Mouse (Mus musculus) thymus, adult 2 months (tissue): ENCODE measurements around the gene Zfp420. TPM values are rescaled to one million over a fixed set of nuclear protein-coding genes. Genes with fewer than 3 reads are reported as not detected.
A peak's percentile ranks its signal among the peaks of the same experiment; 100 is the strongest.

ENCODE experiments used
- DNase-seq: peaks from one replicate; pipeline ENCODE4 v3.0.0; 2021
- H3K27ac ChIP-seq: fragments of 200-500 bp; 2 replicates; pipeline ENCODE4 v1.5.1; 2012; ENCODE audit warnings: low read length, control low read depth; ENCODE audit not compliant: control insufficient read depth, insufficient read depth
- H3K27me3 ChIP-seq: fragments of 200-500 bp; 2 replicates; pipeline ENCODE4 v1.6.1; 2012; ENCODE audit warnings: mild to moderate bottlenecking, low read length, moderate library complexity, mixed read lengths; ENCODE audit not compliant: control insufficient read depth, insufficient read depth
- H3K36me3 ChIP-seq: fragments of 200-500 bp; 2 replicates; pipeline ENCODE4 v1.6.1; 2012; ENCODE audit warnings: mild to moderate bottlenecking, low read length, moderate library complexity; ENCODE audit not compliant: control insufficient read depth, insufficient read depth
- H3K4me1 ChIP-seq: fragments of 200-500 bp; replicated peaks from 2 replicates; pipeline ENCODE4 v1.6.1; 2012; ENCODE audit warnings: low read length; ENCODE audit not compliant: control insufficient read depth, insufficient read depth
- H3K4me3 ChIP-seq: fragments of 200-500 bp; 2 replicates; pipeline ENCODE4 v1.5.1; 2012; ENCODE audit warnings: mild to moderate bottlenecking, low read length, control low read depth, moderate library complexity; ENCODE audit not compliant: control insufficient read depth, insufficient read depth
- CTCF ChIP-seq: fragments of 200-500 bp; IDR thresholded peaks from 2 replicates; pipeline ENCODE4 v1.5.1; 2012; ENCODE audit warnings: mild to moderate bottlenecking, control low read depth, low read length, moderate library complexity, borderline replicate concordance; ENCODE audit not compliant: control insufficient read depth, poor library complexity, insufficient read depth; ENCODE audit errors: extremely low read depth
- POLR2A ChIP-seq: fragments of 200-500 bp; IDR thresholded peaks from 2 replicates; pipeline ENCODE4 v1.6.1; 2012; ENCODE audit warnings: mild to moderate bottlenecking, low read length, control low read depth, moderate library complexity; ENCODE audit not compliant: control insufficient read depth, poor library complexity, insufficient read depth; ENCODE audit errors: extremely low read depth
- WGBS: fragments of 180-500 bp; shearing (Covaris S2); methylation state at CpG from one replicate; pipeline ENCODE4 v1.1.7; 2018; 5-methylcytosine and 5-hydroxymethylcytosine counted together
- polyA plus RNA-seq: library from polyadenylated mRNA; depleted of rRNA; stranded (reverse); fragments of >200 nt; gene quantifications from 2 replicates; pipeline ENCODE4 v1.2.3, GENCODE M21; 2012; rRNA removed

The Zfp420 gene
- 1.3 and 1.5 TPM in 2 replicates for polyA plus RNA-seq

- Histone ChIP-seq H3K4me1 (no peaks in the 10 kb centered on the region), H3K27ac (peak within 1 kb of the TSS; percentile 25; the same call in 1 of the 2 replicates), H3K36me3 (no peaks in the 10 kb centered on the region), H3K4me3 (peak within 1 kb of the TSS; percentile 52), H3K27me3 (no peaks in the 10 kb centered on the region)
- TF ChIP-seq CTCF: 0 out of 2 replicates have a peak, but pooled peaks have one; percentile 14
- TF ChIP-seq POLR2A: 0 out of 2 replicates have a peak, but pooled peaks have one; percentile 43
- WGBS: 4% methylated on average over 32 of the region's 32 CpGs
- peak; percentile 84 for DNase-seq
Measured at GRCm38 (mm10) chr7:29859532-29860517, at the start of gene Zfp420. Gene Zfp420 (plus strand): TSS chr7:29859979.

GRCm38 (mm10) chr7:29812244-29812643 lies 47.5 kb upstream of the Zfp420 start:
- TF ChIP-seq CTCF (no peak), POLR2A (no peak)
- WGBS: 90% methylated on average over 1 of the region's 1 CpGs

GRCm38 (mm10) chr7:29814381-29814780 lies 45.4 kb upstream of the Zfp420 start:
- Histone ChIP-seq H3K27me3 (no peaks in the 10 kb centered on the region), H3K36me3 (no peaks in the 10 kb centered on the region), H3K27ac (no peak overlapping the region), H3K4me3 (no peak overlapping the region), H3K4me1 (peaks cover 14% of the 10 kb centered on the region)
- no peak for DNase-seq
- 94% methylated on average over 2 of the region's 2 CpGs for WGBS
- TF ChIP-seq CTCF (no peak), POLR2A (no peak)

More at GRCm38 (mm10) chr7:29812244-29812643, 47.5 kb upstream of the Zfp420 start:
- H3K4me1 ChIP-seq: peaks cover 14% of the 10 kb centered on the region
- no peak overlapping the region for H3K27ac ChIP-seq
- H3K27me3 ChIP-seq: no peaks in the 10 kb centered on the region
- no peaks in the 10 kb centered on the region for H3K36me3 ChIP-seq
- no peak overlapping the region for H3K4me3 ChIP-seq
- DNase-seq: no peak

GRCm38 (mm10) chr7:29815061-29815784 lies 44.6 kb upstream of the Zfp420 start:
- peaks cover 14% of the 10 kb centered on the region for H3K4me1 ChIP-seq
- no peaks in the 10 kb centered on the region for H3K27me3 ChIP-seq
- peak overlapping the region; percentile 97 for H3K4me3 ChIP-seq
- H3K27ac ChIP-seq: no peak overlapping the region
- no peaks in the 10 kb centered on the region for H3K36me3 ChIP-seq
- TF ChIP-seq POLR2A (no peak), CTCF (no peak)
- WGBS: 4% methylated on average over 12 of the region's 12 CpGs
- DNase-seq: peak; percentile 13

- Histone ChIP-seq H3K27ac (peak within 1 kb of the TSS; percentile 23; the same call in 1 of the 2 replicates), H3K27me3 (no peaks in the 10 kb centered on the region), H3K4me3 (peak within 1 kb of the TSS; percentile 97), H3K36me3 (no peaks in the 10 kb centered on the region), H3K4me1 (peaks cover 14% of the 10 kb centered on the region)
- under 1% methylated on average over 26 of the region's 26 CpGs for WGBS
- peak; percentile 83 for DNase-seq
- TF ChIP-seq POLR2A (no peak), CTCF (no peak)
Measured at GRCm38 (mm10) chr7:29815910-29816429, 43.8 kb upstream of the Zfp420 start, which contains the start of gene Zfp790. Gene Zfp790 (plus strand): TSS chr7:29816114.
